Mouse (Mus musculus) mouse embryonic stem cell (cell line): Measurements from ENCODE around the gene Limk2.

Experiments used
- in situ Hi-C, 2 experiments: fragments of 300-500 bp; cut with MboI; formaldehyde crosslinking; loops; 1 replicate in 1 of 2; 3 replicates in 1 of 2; pipeline ENCODE4 v1.14.3; 2019 to 2020; ENCODE audit warnings: low sequenced_read_pairs in 2 of 2, low pct_unique_long_range_greater_than_20kb in 1 of 2, mixed read lengths in 1 of 2; ENCODE audit not compliant: unreplicated experiment in 1 of 2

The Limk2 gene

DNA sequence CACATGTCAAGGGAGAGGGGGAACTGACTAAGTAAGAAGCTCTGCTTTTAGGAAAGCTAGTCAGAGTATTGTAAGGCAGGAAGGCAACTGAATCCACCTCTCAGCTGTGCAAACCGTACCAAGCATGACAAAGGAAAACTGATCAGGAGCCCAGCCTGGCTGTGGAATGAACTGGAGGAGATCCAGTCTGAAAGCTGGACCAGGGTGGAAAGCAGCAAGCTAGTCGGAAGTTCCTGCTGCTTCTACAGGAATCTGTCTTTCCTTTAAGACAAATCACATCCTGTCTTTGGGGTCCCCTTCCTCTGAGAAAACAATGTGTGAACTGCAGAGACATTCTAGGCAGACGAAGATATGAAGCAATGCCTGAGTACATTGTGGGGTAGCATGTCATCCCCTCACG lies 9.8 kb upstream of the Limk2 start:
- in situ Hi-C loops, result no loop called here

DNA sequence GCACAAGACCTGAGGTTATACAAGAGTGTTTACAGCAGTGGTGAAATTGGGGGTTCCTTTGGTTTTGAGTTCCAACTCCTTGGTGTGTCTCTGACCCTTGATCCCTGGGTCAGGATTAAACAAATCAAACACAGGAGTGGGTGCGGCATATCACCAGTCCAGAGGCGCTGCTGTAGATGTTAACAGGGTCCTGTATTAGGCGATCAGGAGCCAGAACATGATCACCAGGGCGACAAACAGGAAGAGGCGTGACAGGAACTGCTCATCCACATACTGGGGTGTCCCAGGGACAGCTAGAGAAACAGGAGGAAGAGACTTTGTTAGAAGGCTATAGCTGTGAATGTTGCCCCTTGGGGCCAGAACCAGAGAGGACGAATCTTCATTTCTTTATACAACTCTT lies 8.8 kb upstream of the Limk2 start:
- in situ Hi-C loops, result no loop called here

DNA sequence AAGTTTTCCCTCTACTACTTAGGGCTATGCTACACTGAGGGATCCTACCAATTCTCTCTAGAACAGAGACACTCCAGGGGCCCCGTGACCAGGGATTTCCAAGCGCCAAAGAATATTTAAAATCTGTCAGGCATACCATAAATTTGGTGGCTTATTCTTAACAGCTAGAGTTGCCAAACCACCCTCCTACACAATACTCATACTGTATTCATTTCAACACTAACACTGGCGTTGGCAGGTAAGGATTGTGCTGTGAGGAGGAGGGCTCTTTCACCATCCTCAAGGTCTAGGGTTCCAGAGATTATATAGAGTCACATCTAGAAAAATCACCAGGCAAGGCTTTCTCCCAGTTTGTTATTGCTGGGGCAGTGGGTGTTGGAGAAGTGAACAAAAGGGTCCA lies 7.4 kb upstream of the Limk2 start:
- in situ Hi-C loops, result no loop called here

DNA sequence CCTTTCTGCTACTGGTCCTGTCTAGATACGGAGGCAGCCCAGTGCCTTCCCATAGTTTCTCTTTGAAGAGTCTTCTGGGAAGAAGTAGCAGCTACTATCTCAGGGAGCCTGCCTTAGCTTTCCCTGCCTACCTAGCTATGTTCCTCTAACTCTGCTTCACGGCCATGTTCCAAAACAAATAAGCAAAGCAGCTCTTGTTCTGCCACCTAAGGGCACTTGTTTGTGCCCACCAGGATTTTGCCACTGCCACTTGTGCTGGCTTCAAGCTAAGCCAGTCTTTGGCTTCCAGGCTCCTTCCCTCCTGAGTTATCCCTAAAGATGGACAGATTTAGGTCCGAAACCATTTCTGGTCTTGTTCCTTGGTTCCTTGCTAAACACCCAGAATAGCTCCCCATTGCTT lies 3.1 kb upstream of the Limk2 start:
- in situ Hi-C loops, result no loop called here

DNA sequence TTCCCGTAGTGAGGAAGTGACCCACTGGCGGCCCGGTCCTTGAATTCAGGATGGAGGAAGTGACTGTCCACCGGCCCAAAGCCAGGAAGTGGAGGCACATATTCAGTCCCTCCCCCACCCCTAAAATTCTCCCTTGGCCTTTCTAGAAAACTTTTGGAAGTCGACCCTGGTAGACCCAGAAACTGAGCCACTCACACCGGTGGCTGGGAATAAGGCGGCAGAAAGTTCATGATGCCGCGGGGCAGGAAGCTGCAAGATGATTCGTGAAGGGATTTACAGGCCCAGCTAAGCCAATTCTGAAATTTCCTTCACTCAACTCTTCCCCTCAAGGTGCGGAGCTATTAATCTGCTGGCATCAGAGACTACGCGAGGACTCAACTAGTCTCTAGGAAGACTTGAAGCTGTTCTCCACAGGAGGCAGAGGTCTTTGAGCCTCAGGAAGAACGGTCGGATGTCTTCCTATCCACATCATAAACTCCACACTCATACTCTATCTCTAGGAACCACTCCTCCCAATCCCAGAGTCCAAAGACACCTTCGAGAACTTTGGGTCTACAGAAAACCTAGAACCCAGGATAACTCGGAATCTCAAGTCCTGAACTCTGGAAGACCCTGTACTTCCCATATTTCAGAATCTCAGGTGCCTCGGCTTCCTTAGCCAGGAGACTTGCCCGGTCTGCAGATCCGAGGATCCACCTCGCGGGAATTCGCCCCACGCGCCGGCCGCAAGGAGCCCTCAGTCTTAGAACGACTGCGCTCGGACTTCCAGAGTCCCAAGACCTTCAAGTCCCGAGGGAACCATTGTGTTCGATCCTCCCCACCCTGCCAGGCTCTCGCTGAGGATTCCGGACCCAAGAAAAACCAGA lies 625 bp downstream of the Limk2 start:
- in situ Hi-C loops, result no loop called here

DNA sequence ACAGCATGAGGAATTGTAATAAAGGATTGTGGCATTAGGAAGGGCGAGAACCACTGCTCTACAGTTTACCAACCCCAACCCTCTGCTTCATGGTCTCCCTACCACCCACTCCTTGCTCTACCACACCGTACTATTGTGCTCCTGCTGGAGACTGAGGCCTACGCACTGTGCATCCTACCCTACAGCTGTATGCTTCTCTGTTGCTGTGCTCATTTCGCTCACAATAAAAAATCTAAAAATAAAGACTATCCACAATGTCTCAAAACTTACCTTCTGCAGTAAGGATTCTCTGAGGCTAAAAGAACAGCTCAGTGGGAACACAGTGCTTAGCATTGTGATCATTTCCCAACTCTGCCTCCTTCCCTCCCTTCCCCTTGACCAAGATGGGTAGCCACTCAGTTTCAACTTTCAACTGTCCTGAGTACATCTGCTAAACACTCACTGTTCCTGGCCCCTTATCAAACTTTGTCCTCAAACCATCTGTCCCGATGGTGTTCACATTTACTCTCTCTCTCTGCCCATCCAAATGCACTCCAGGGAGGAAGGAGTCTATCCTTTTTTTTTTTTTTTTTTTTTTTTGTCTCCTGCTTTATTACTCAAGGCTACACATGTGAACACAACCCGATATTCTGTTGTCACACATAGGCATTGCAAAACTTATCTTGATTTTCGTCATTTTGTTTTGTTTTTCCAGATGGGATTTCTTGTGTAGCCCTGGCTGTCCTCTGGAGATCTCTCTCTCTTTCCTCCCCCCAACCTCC lies 4.5 kb downstream of the Limk2 start:
- in situ Hi-C loops, result no loop called here

DNA sequence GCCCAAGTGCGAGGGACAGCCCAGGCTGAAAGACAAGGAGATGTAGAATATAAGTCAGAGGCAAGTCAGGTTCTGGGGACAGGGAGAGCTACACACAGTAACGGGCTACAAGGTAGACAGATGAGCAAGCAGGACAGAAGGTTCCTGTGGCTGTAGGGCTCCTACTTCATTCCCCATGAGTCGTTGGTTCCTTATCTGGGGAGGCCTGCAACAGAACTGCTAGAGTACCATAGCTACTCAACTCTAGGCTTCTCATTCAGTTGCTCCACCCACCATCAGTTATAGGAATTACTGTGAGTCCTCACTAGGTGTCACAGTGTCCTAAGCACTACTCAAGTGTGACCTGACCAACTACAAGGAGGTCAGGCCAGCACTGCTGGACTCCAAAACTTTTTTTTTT lies 6.0 kb downstream of the Limk2 start:
- in situ Hi-C loops, result no loop called here

DNA sequence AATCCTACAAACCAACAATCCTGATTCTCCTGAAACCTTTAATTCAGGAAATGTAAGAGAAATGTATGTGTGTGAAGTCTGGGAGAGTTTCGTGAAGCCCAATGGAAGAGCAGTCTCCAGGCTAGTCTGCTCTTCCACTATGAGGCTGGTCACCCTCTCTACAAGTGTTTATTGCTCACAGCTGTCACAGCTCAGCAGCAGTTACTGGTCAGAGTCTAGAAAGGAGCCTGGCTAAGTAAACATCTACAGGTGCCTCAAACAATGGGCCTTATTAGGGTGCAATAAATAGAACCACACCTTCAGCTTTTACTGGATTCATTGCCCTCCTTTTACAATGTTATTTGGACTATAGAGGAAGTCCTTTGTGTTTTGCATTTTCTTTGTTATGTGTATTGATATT lies 10.7 kb downstream of the Limk2 start:
- in situ Hi-C loops, result no loop called here

DNA sequence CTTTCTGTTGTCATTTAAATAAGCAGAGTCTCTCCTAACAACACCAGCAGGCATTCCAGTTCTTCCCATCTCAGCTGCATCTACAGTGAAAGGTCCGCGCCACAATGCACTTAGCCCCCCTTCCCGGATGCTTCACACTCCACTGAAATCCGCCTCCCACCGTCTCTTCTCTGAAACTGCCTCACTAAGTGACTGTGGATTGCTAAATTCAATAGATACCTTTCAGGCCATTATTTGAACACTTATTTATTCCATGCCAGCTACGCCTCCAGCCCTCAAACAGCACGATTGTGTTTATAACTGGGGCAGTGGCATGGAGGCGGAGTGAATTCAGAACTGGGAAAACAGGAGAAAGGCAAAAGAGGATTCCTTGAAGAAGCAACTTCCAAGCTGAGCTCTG lies 12.4 kb downstream of the Limk2 start:
- in situ Hi-C loops, result no loop called here

DNA sequence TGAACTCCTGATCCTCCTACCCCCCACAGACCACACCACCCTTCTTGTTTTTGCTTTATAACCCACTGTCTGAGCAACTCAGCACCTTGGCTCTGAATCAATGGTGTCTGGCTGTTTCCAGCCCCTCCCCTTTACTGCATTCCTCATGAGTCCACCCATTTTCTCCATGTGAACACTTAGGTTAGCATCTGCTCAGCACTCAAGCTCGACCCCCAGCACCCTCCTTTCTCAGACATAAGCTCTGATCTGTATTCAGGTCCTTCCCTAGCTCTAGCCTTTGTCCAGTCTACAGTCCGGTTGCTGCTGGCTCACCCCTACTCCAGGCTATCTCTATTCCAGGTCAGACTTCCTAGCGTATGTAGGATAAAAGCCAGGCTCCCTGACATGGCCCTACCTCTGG lies 12.9 kb downstream of the Limk2 start:
- in situ Hi-C loops, result no loop called here

DNA sequence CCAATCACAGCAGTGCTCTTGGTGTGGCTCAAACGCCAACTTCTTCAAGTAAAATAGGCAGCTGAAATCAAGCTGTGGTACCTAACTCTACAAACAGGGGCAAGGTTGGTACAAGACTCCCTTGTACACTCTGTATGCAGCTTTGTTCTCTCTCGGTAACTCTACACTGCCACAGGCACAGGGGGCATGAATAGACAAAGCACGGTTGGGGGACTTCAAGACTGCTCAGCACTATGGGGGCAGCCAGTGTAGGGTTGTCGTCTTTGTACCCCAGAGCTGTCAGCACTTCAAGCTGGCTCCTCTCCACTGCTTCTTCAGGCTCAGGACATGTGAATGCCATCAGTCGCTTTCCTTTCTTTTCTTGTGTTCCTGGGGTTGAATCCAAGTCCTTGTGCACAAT lies 14.5 kb downstream of the Limk2 start:
- in situ Hi-C loops, result no loop called here

DNA sequence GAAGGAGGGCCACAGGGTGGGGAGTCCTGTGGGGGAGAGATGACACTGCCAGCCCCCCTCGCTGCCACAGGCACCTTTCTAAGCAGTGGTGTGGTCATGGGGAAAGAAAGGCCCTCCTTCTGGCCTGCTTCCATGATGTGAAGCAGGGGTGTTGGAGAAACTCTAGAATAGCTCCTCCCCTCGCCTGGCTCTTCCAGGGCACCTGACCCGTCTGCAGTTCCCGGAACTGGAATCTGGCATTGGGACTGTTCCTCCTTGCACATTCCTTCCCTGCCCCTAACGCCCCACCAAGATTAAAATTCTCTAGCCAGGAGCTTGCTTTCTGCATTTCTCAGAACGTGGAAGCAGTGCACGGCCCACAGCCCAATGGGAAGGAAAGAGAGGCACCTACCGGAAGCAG lies 16.5 kb downstream of the Limk2 start:
- in situ Hi-C loops, result no loop called here

DNA sequence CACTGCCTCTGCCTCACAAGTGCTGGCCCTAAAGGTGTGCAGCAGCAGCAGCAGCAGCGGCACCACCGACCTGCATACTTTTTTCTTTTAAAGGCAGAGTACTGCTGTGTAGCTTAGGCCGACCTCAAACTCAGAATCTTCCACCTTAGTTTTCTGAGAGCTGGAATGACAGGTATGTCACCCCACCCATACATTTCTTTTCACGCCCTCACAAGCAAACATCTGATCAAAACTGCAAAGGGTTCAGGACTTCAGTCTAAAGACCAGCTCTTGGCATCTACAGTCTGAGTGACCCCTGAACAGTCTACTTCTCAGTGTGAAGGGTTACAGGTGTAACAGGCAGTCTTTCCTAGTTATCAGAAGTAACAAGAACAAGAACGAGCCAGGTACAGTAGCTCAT lies 18.2 kb downstream of the Limk2 start:
- in situ Hi-C loops, result no loop called here

DNA sequence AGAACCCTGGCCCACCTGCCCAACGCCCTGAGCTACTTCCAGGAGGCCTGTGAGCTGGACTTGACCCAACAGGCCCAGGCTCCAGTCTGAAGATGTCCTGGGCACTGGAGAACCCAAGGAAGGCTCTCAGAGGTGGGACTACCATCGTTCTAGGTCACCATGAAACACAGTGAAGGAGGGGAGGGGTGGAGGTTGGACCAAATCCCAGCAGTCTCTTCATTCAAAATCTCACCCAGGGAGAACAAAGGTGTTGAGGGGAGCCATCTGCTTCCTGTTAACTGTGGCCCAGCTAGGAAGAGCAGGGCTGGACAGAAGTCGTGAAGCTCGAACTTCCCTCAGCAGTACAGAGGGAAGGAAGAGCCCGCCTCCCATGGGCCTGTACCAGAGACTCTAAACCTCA lies 19.0 kb downstream of the Limk2 start:
- in situ Hi-C loops, result no loop called here

DNA sequence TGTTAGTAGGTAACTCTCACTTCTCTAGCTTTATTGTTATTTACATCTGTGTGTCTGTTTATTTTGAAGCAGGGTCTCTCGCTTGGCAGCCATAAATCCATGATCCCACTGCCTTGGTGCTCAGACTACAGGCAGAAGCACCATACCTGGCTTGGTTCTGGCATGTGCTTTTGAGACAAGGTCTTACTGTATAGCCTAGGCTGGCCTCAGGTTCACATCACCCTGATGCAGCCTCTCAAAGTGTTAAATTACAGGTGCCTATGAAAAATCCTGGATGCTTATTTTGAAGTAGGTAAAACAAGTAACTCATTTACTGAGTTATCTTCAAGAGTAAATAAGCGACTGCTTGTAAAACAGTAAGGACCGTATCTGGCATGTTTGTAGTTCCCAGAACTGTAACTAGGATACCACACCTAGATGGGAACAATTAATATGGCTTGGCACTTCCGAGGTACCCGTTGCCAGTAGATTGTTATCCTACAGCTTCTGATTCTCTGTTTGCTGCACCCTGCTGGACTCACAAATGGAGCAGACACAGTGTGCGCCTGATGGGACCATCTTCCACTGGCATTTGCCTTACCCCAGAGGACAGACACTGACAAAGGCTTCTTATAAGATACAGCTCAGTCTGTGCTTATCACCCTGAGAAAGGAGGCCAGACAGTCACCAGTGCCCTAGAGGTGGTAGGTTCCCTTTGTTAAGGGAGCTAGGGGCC lies 21.4 kb downstream of the Limk2 start:
- in situ Hi-C loops, result no loop called here

DNA sequence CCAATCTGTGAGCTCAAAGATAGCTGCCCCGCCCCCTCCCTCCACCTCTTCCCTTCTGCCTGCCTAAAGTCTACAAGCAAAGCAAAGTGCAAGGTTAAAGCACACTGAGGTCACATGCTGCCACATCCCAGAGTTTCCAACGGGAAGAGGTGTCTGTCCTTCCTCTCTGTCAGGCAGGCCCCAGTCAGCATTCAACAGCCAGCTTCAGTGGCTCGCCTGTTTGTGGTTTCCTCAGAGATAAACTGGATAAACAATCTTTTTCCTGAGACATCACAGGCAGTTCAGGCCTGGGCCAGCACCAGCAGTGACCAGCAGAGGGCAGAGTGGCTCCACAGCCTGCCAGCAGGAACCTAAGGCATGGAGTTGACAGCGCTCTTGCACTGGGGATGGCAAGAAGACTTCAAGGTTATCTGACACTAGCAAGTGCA lies 22.0 kb downstream of the Limk2 start:
- in situ Hi-C loops, result no loop called here

DNA sequence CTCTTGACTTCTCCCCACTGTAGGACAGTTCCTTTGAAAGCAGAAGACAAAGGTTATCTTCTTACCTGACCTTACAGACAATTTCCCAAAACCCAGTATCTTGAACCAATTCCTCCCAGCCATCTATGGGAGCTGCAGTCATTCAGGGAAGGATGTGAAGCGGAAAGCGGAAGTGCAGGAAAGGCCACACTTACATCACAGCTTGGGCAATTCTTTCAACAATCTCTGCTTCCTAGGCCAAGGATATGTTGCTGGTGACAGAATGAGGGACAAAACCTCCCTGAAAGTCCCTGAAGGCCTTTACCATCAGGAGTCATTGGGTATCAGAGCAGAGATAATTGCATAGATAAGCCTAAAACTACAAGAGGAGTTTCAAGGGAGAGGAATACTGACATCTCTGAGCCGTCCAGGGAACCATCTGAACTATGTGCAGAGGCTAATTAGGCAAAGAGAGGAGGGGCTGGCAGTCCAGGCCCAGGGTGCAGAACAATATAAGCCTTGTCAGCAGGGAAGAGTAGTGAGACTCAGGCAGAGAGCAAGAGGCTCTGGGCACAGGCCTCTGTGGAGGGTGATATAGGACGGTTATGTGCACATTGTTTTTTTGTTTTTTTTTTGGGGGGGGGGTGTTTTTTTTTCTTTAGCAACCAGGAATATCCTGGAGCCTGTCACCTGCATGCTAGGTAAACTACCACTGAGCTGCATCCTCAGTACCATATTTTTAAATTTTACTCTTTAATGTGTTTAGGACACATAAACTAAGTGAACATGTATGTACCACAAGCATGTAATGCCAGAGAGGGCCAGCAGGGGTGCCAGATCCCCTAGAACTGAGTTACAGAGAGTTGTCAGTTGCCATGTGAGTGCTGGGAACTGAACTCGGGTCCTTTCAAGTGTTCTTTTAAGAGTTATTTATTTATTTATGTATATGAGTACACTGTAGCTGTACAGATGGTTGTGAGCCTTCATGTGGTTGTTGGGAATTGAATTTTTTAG lies 26.1 kb downstream of the Limk2 start:
- in situ Hi-C loops, result no loop called here

DNA sequence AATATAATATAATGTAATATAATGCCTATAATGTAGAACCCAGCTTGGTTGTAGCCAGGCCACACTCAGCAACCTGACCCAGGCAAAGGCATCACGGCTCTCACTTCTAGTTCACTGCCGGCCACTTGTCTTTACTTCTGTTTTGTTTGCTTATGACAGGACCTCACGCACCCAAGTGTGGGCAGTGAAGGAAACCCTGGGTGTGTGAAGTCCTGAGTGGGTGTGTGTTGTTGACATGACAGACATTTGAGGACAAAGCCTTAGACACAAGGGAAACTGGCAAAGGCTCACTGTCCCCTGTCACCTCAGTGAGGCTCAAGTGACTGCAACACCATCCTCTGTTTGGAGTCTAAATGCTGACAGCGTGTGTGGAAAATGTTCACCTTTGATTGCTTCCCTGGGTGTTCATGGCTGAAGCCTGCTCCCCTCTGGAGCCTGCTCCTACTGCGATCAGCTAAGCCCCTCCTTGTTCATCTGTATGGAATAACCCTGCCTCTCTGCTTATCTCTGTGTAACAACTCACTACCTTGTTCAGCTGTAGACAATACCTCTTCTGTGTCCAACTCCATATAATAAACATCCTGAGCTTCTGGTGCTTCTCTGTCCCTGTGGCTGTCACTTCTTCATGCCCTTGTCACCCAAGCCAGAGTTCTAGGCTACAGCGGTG lies 27.7 kb downstream of the Limk2 start:
- in situ Hi-C loops, result no loop called here
